Mouse (Mus musculus) thymus, adult 2 months (tissue): ENCODE results near the gene Bgn. TPM values are rescaled to one million over a fixed set of nuclear protein-coding genes. Genes with fewer than 3 reads are reported as not detected.

Experiments used
- DNase-seq: peaks from one replicate; pipeline ENCODE4 v3.0.0; 2021
- H3K27ac ChIP-seq: fragments of 200-500 bp; 2 replicates; pipeline ENCODE4 v1.5.1; 2012; ENCODE audit warnings: low read length, control low read depth; ENCODE audit not compliant: control insufficient read depth, insufficient read depth
- H3K27me3 ChIP-seq: fragments of 200-500 bp; 2 replicates; pipeline ENCODE4 v1.6.1; 2012; ENCODE audit warnings: mild to moderate bottlenecking, low read length, moderate library complexity, mixed read lengths; ENCODE audit not compliant: control insufficient read depth, insufficient read depth
- H3K36me3 ChIP-seq: fragments of 200-500 bp; 2 replicates; pipeline ENCODE4 v1.6.1; 2012; ENCODE audit warnings: mild to moderate bottlenecking, low read length, moderate library complexity; ENCODE audit not compliant: control insufficient read depth, insufficient read depth
- H3K4me1 ChIP-seq: fragments of 200-500 bp; replicated peaks from 2 replicates; pipeline ENCODE4 v1.6.1; 2012; ENCODE audit warnings: low read length; ENCODE audit not compliant: control insufficient read depth, insufficient read depth
- H3K4me3 ChIP-seq: fragments of 200-500 bp; 2 replicates; pipeline ENCODE4 v1.5.1; 2012; ENCODE audit warnings: mild to moderate bottlenecking, low read length, control low read depth, moderate library complexity; ENCODE audit not compliant: control insufficient read depth, insufficient read depth
- CTCF ChIP-seq: fragments of 200-500 bp; IDR thresholded peaks from 2 replicates; pipeline ENCODE4 v1.5.1; 2012; ENCODE audit warnings: mild to moderate bottlenecking, control low read depth, low read length, moderate library complexity, borderline replicate concordance; ENCODE audit not compliant: control insufficient read depth, poor library complexity, insufficient read depth; ENCODE audit errors: extremely low read depth
- POLR2A ChIP-seq: fragments of 200-500 bp; IDR thresholded peaks from 2 replicates; pipeline ENCODE4 v1.6.1; 2012; ENCODE audit warnings: mild to moderate bottlenecking, low read length, control low read depth, moderate library complexity; ENCODE audit not compliant: control insufficient read depth, poor library complexity, insufficient read depth; ENCODE audit errors: extremely low read depth
- WGBS: fragments of 180-500 bp; shearing (Covaris S2); methylation state at CpG from one replicate; pipeline ENCODE4 v1.1.7; 2018; 5-methylcytosine and 5-hydroxymethylcytosine counted together
- polyA plus RNA-seq: library from polyadenylated mRNA; depleted of rRNA; stranded (reverse); fragments of >200 nt; gene quantifications from 2 replicates; pipeline ENCODE4 v1.2.3, GENCODE M21; 2012

Gene Bgn
- polyA plus RNA-seq, 1 experiment = 91.6 TPM

- Histone ChIP-seq H3K27me3 (no peaks in the 10 kb centered on the region), H3K4me3 (no peak overlapping the region), H3K36me3 (no peaks in the 10 kb centered on the region), H3K4me1 (no peaks in the 10 kb centered on the region), H3K27ac (no peak overlapping the region)
- 92% methylated on average over 3 of the region's 3 CpGs for WGBS
- DNase-seq = no peak
- TF ChIP-seq CTCF (no peak), POLR2A (no peak)
Observed at GRCm38 (mm10) chrX:73509209-73509608, 25.8 kb downstream of the Bgn start.

- no peak overlapping the region for H3K4me3 ChIP-seq
- no peak for TF ChIP-seq CTCF
- no peak for TF ChIP-seq POLR2A
- H3K27ac ChIP-seq = no peak overlapping the region
- H3K4me1 ChIP-seq = no peaks in the 10 kb centered on the region
- WGBS = 39% methylated on average over 3 of the region's 3 CpGs
- DNase-seq = no peak
- no peaks in the 10 kb centered on the region for H3K27me3 ChIP-seq
- no peaks in the 10 kb centered on the region for H3K36me3 ChIP-seq
Observed at GRCm38 (mm10) chrX:73512904-73513303, 29.5 kb downstream of the Bgn start.

GRCm38 (mm10) chrX:73516556-73516955 is 33.2 kb downstream of the Bgn start:
- Histone ChIP-seq H3K4me3 (no peak overlapping the region), H3K36me3 (no peaks in the 10 kb centered on the region), H3K27me3 (no peaks in the 10 kb centered on the region), H3K4me1 (no peaks in the 10 kb centered on the region), H3K27ac (no peak overlapping the region)
- 65% methylated on average over 4 of the region's 4 CpGs for WGBS
- TF ChIP-seq POLR2A (no peak), CTCF (no peak)
- no peak for DNase-seq

- no peak for DNase-seq
Observed at GRCm38 (mm10) chrX:73517060-73517600, 33.7 kb downstream of the Bgn start.

GRCm38 (mm10) chrX:73520692-73521091 is 37.3 kb downstream of the Bgn start:
- TF ChIP-seq POLR2A (no peak), CTCF (no peak)
- no peak overlapping the region for H3K27ac ChIP-seq
- no peaks in the 10 kb centered on the region for H3K36me3 ChIP-seq
- no peaks in the 10 kb centered on the region for H3K4me1 ChIP-seq
- no peaks in the 10 kb centered on the region for H3K27me3 ChIP-seq
- H3K4me3 ChIP-seq = no peak overlapping the region
- no peak for DNase-seq
- 47% methylated on average over 3 of the region's 3 CpGs for WGBS

More at GRCm38 (mm10) chrX:73517060-73517600, 33.7 kb downstream of the Bgn start:
- H3K4me1 ChIP-seq = no peaks in the 10 kb centered on the region
- no peaks in the 10 kb centered on the region for H3K27me3 ChIP-seq
- no peak overlapping the region for H3K27ac ChIP-seq
- no peaks in the 10 kb centered on the region for H3K36me3 ChIP-seq
- TF ChIP-seq POLR2A (no peak), CTCF (no peak)
- H3K4me3 ChIP-seq = no peak overlapping the region

- 45% methylated on average over 9 of the region's 9 CpGs for WGBS
Observed at GRCm38 (mm10) chrX:73524318-73525222, 41.2 kb downstream of the Bgn start.

More at GRCm38 (mm10) chrX:73524318-73525222, 41.2 kb downstream of the Bgn start:
- DNase-seq = no peak
- H3K27ac ChIP-seq = no peak overlapping the region
- no peaks in the 10 kb centered on the region for H3K4me1 ChIP-seq
- TF ChIP-seq POLR2A = no peak
- no peak for TF ChIP-seq CTCF
- no peaks in the 10 kb centered on the region for H3K27me3 ChIP-seq
- no peaks in the 10 kb centered on the region for H3K36me3 ChIP-seq
- no peak overlapping the region for H3K4me3 ChIP-seq
